Mouse (Mus musculus): Measurements from ENCODE around the gene Rlf. TPM values are rescaled to one million over a fixed set of nuclear protein-coding genes. Genes with fewer than 3 reads are reported as not detected.

The Rlf gene
- 23.2 and 24.6 TPM in 2 replicates for polyA plus RNA-seq (2014; fragmentation: Nextera tagmentation; extraction: Ambion mirVana)

DNA sequence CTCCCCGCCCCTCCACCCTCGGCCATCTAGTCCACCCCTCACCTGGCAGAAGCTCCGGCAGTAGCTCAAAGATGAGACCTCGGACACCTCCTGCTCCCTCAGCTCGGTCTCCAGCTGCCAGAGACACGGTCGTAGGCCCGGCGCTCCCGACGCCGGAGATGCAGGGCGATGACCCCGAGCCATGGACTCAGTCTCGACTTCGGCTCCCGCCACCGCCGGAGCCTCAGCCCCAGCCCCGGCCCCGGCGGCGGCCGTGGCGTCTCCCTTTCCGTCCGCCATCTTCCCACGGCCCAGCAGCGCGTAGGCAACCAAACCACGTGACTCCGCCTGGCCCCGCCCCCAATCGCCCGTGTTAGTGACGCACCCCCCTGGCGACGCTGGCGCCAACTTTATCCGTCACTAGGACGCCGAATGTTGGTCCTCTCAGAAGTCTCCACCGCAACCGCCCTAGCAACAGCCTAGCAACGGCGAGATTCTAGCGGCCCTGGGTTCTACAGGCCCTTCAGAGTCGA, at the start of gene Rlf:
Gene Rlf (minus strand): TSS at position 292 of the 512 bp plus-strand sequence.
- peak; percentile 96 for ATAC-seq (ENCODE audit: insufficient read depth)
- H3K27me3 ChIP-seq (ENCODE audit: insufficient read depth, low read length): no peaks in the 10 kb centered on the region
- peak within 1 kb of the TSS; percentile 91 for H3K27ac ChIP-seq (ENCODE audit: low read depth)
- no peak for TF ChIP-seq CTCF (IDR thresholded peaks at IDR 0.05; ENCODE audit: low read depth)
- H3K36me3 ChIP-seq (ENCODE audit: insufficient read depth): no peaks in the 10 kb centered on the region
- H3K9ac ChIP-seq: peak within 1 kb of the TSS; percentile 98
- H3K4me3 ChIP-seq (ENCODE audit: low read depth, low read length): peak within 1 kb of the TSS; percentile 95
- peak within 1 kb of the TSS; percentile 85 for H3K4me2 ChIP-seq
- peak; percentile 98 for DNase-seq
- no peaks in the 10 kb centered on the region for H3K9me3 ChIP-seq (ENCODE audit: low read depth, low read length)
- H3K4me1 ChIP-seq (ENCODE audit: insufficient read depth): peaks cover 7% of the 10 kb centered on the region
- under 1% methylated on average over 48 of the region's 48 CpGs for WGBS

DNA sequence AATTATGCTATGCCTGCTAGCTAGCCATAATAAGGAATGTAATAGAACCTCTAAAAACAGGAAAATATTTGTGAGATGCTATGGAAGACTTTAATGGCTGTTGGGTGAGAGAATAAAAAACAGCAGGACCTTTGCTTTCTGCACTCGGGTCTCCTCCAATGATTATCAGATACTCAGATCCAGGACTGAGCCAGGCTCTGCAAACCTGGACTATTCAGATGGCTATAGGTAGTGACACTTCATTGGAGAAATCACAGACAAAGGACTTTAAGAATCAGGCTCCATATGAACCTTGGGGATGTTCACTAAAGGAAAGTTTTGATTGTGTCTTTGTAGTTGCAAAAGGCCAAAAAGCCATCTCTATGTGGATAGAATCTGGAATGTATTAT, 26.7 kb upstream of the Rlf start:
- WGBS: 72% methylated on average over 1 of the region's 1 CpGs
- Histone ChIP-seq H3K9me3 (ENCODE audit: low read depth, low read length) (no peaks in the 10 kb centered on the region), H3K27ac (ENCODE audit: low read depth) (no peak overlapping the region), H3K4me2 (no peak overlapping the region), H3K9ac (no peak overlapping the region), H3K4me3 (ENCODE audit: low read depth, low read length) (no peak overlapping the region), H3K27me3 (ENCODE audit: insufficient read depth, low read length) (no peaks in the 10 kb centered on the region), H3K36me3 (ENCODE audit: insufficient read depth) (no peaks in the 10 kb centered on the region), H3K4me1 (ENCODE audit: insufficient read depth) (no peaks in the 10 kb centered on the region)
- no peak for ATAC-seq (ENCODE audit: insufficient read depth)
- no peak for TF ChIP-seq CTCF (IDR thresholded peaks at IDR 0.05; ENCODE audit: low read depth)
- no peak for DNase-seq

DNA sequence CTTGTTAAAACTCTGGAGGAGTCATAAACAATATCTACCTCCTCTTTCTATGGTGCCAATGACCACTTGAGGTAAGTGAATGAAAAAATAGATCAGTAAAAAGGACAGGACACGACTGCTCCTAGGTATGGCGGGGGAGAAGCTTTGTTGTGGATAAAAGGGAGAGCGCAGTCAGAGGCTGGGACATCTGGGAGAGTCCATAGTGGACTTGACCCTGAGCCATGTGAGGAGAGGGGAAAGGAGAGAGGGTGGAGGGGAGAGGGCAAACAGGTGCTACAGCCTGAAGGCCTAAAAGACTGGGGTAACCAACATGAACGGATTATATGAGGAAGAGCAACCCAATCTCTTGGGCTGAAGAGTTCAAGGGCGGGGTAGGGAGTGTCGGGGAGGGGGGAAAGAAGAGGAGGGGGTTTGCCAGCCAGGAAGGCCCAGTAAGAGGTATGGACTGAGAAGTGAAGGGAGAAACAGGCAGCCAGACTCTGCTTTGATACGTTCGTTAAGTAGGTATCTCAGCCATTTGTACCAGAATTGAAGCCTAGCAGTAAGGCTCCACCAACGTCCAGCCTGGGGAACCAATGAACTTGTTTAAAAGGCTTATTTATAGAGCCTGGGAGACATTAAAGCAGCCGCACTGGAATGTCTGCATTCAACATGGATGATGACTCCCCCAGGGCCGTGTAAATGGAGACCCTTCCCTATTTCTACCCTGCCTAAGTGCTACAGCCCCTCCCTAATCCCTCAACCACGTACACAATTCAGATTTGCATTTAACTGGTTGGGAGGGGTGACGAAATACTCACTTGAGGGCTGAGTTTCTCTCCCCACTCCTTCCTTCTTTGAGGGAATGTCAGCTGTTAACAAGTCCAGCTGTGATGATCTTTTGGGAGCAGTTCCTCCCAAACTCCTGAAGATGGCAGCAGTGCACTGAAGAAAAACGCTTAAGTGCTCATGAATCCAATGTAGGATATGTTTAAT, 26.0 kb upstream of the Rlf start:
- 43% methylated on average over 14 of the region's 14 CpGs for WGBS

DNA sequence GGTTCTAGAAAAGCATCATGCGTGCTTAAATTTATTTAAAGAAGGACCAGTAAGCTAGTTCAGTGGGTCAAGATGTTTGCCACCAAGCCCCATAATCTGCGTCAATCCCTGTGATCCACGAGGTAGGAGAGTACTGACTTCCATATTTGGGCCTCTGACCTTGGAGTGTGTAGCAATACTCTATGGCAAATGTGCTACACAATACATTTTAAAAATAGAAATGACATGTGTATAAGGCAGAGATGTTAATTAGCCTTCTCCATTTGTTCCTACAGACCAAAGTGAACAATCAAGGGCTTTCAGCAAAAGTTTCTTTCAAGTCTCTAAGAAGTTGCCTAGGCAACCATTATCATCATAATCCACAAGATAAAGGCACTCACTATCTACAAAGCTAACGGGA, 25.0 kb upstream of the Rlf start:
- WGBS: 58% methylated on average over 4 of the region's 4 CpGs
- DNase-seq (no peak), ATAC-seq (ENCODE audit: insufficient read depth) (no peak)
- H3K27ac ChIP-seq (ENCODE audit: low read depth): no peak overlapping the region
- H3K4me2 ChIP-seq: no peak overlapping the region
- TF ChIP-seq CTCF (IDR thresholded peaks at IDR 0.05; ENCODE audit: low read depth): no peak
- no peaks in the 10 kb centered on the region for H3K9me3 ChIP-seq (ENCODE audit: low read depth, low read length)
- H3K27me3 ChIP-seq (ENCODE audit: insufficient read depth, low read length): no peaks in the 10 kb centered on the region
- H3K4me1 ChIP-seq (ENCODE audit: insufficient read depth): no peaks in the 10 kb centered on the region
- no peak overlapping the region for H3K9ac ChIP-seq
- H3K4me3 ChIP-seq (ENCODE audit: low read depth, low read length): no peak overlapping the region
- H3K36me3 ChIP-seq (ENCODE audit: insufficient read depth): no peaks in the 10 kb centered on the region

More for the DNA sequence above, 26.0 kb upstream of the Rlf start:
- DNase-seq (peak; percentile 85), ATAC-seq (ENCODE audit: insufficient read depth) (peak; percentile 49; the same call in 1 of the 2 replicates)
- TF ChIP-seq CTCF (IDR thresholded peaks at IDR 0.05; ENCODE audit: low read depth): peak; percentile 76
- Histone ChIP-seq H3K27me3 (ENCODE audit: insufficient read depth, low read length) (no peaks in the 10 kb centered on the region), H3K27ac (ENCODE audit: low read depth) (no peak overlapping the region), H3K4me3 (ENCODE audit: low read depth, low read length) (no peak overlapping the region), H3K9me3 (ENCODE audit: low read depth, low read length) (no peaks in the 10 kb centered on the region), H3K4me1 (ENCODE audit: insufficient read depth) (no peaks in the 10 kb centered on the region), H3K9ac (no peak overlapping the region), H3K4me2 (no peak overlapping the region), H3K36me3 (ENCODE audit: insufficient read depth) (no peaks in the 10 kb centered on the region)

DNA sequence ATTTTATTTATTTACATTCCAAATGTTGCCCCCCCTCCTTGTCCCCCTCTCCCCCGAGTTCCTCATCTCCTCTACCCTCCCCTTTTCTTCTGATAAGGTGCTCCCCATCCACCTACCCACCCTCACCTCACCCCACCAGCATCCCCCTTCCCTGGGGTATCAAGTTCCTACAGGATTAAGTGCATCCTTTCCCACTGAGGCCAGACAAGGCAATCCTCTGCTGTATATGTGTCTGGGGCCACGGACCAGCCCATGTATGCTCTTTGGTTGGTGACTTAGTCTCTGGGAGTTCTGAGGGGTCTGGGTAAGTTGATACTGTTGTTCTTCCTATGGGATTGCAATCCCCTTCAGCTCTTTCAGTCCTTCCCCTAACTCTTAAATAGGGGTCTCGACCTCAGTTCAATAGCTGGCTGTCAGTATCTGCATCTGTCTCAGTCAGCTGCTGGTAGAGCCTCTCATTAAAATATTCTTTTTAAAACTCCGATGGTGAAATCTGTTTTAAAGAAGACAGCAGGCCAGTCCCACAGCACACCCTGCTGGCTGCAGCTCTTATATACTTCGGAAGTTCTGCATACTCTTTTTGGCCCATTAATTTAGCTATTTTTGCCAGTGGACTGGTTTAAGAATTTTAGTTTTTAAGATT, 17.0 kb upstream of the Rlf start:
- WGBS: 9% methylated on average over 5 of the region's 5 CpGs
- H3K27ac ChIP-seq (ENCODE audit: low read depth): no peak overlapping the region
- DNase-seq (peak; percentile 77), ATAC-seq (ENCODE audit: insufficient read depth) (peak; percentile 44; the same call in 1 of the 2 replicates)
- H3K4me3 ChIP-seq (ENCODE audit: low read depth, low read length): no peak overlapping the region
- no peaks in the 10 kb centered on the region for H3K36me3 ChIP-seq (ENCODE audit: insufficient read depth)
- no peak overlapping the region; the same call in 1 of the 2 replicates for H3K9ac ChIP-seq
- H3K4me2 ChIP-seq: no peak overlapping the region
- no peaks in the 10 kb centered on the region for H3K27me3 ChIP-seq (ENCODE audit: insufficient read depth, low read length)
- peak; percentile 60 for TF ChIP-seq CTCF (IDR thresholded peaks at IDR 0.05; ENCODE audit: low read depth)
- no peaks in the 10 kb centered on the region for H3K4me1 ChIP-seq (ENCODE audit: insufficient read depth)
- H3K9me3 ChIP-seq (ENCODE audit: low read depth, low read length): no peaks in the 10 kb centered on the region

DNA sequence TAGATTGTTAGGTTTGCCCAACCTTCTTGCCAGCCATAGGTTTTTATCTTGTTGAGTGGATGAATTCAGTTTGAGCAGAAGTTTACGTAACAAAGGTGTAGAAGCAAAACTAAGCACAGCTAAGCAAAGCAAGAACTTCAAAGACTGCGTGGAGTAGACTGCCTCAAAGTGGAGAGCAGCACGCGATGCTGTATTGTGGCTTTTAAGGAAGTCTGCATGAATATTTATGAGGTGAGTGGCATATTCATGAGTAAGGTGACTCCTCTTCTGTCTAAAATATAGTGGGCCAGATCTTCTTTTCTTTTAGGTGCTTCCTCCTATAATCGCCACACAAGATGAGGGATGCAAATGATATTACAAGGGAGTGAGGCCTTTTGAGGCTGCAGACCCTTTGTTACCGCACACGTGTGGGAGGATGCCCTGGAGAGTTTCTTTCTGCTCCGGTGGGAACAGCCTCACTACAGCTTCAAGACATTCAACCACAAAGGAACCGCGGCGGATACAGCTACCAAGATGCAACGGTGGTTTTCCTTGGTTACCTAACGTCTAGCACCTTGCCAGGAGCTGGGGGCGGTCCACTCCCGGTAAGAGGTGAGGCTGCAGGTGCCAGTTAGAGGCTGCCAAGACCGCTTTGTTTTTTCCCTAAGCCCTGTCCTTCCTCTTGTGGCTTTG, 16.2 kb upstream of the Rlf start:
- H3K4me2 ChIP-seq: 0 out of 2 replicates have a peak overlapping the region, but pooled peaks have one; percentile 12

More for the DNA sequence above, 16.2 kb upstream of the Rlf start:
- no peaks in the 10 kb centered on the region for H3K4me1 ChIP-seq (ENCODE audit: insufficient read depth)
- DNase-seq (no peak), ATAC-seq (ENCODE audit: insufficient read depth) (no peak)
- no peaks in the 10 kb centered on the region for H3K36me3 ChIP-seq (ENCODE audit: insufficient read depth)
- H3K27me3 ChIP-seq (ENCODE audit: insufficient read depth, low read length): no peaks in the 10 kb centered on the region
- H3K4me3 ChIP-seq (ENCODE audit: low read depth, low read length): no peak overlapping the region
- no peaks in the 10 kb centered on the region for H3K9me3 ChIP-seq (ENCODE audit: low read depth, low read length)
- no peak overlapping the region for H3K9ac ChIP-seq
- TF ChIP-seq CTCF (IDR thresholded peaks at IDR 0.05; ENCODE audit: low read depth): no peak
- H3K27ac ChIP-seq (ENCODE audit: low read depth): no peak overlapping the region
- WGBS: 7% methylated on average over 16 of the region's 16 CpGs

Measured in lung, embryonic 14.5 days (tissue).